Mouse (Mus musculus) embryonic facial prominence, embryonic 10.5 days (tissue): ENCODE measurements around the gene Abcb9. TPM values are rescaled to one million over a fixed set of nuclear protein-coding genes. Genes with fewer than 3 reads are reported as not detected.

Experiments
- DNase-seq: peaks from one replicate; pipeline ENCODE4 v3.0.0-alpha.2; 2017; ENCODE audit warnings: low spot score
- H3K27ac ChIP-seq: fragments of 300-500 bp; sonication (generic); replicated peaks from 2 replicates; pipeline ENCODE4 v1.5.1; 2016; ENCODE audit warnings: mild to moderate bottlenecking
- H3K27me3 ChIP-seq: fragments of 300-500 bp; sonication (generic); replicated peaks from 2 replicates; pipeline ENCODE4 v1.6.1; 2016; ENCODE audit warnings: low read depth, mild to moderate bottlenecking; ENCODE audit not compliant: poor library complexity, severe bottlenecking
- H3K36me3 ChIP-seq: fragments of 300-500 bp; sonication (generic); replicated peaks from 2 replicates; pipeline ENCODE4 v1.6.1; 2016; ENCODE audit warnings: mild to moderate bottlenecking, moderate library complexity
- H3K4me1 ChIP-seq: fragments of 300-500 bp; sonication (generic); 2 replicates; pipeline ENCODE4 v1.6.1; 2016
- H3K4me3 ChIP-seq: fragments of 300-500 bp; sonication (generic); 2 replicates; pipeline ENCODE4 v1.5.1; 2016; ENCODE audit warnings: mild to moderate bottlenecking, moderate library complexity
- H3K9me3 ChIP-seq: fragments of 300-500 bp; sonication (generic); 2 replicates; pipeline ENCODE4 v1.6.1; 2016; ENCODE audit warnings: mild to moderate bottlenecking
- WGBS: fragments of 180-500 bp; shearing (Covaris S2); methylation state at CpG from one replicate; pipeline ENCODE4 v1.1.7; 2016; 5-methylcytosine and 5-hydroxymethylcytosine counted together
- polyA plus RNA-seq: library from polyadenylated mRNA; unstranded; fragments of >200 nt; fragmentation: Nextera tagmentation; extraction: Ambion mirVana; gene quantifications from 2 replicates; pipeline ENCODE4 v1.2.1, GENCODE M21; 2016

The Abcb9 gene
- polyA plus RNA-seq, result 0.34 and 0.76 TPM in 2 replicates

DNA sequence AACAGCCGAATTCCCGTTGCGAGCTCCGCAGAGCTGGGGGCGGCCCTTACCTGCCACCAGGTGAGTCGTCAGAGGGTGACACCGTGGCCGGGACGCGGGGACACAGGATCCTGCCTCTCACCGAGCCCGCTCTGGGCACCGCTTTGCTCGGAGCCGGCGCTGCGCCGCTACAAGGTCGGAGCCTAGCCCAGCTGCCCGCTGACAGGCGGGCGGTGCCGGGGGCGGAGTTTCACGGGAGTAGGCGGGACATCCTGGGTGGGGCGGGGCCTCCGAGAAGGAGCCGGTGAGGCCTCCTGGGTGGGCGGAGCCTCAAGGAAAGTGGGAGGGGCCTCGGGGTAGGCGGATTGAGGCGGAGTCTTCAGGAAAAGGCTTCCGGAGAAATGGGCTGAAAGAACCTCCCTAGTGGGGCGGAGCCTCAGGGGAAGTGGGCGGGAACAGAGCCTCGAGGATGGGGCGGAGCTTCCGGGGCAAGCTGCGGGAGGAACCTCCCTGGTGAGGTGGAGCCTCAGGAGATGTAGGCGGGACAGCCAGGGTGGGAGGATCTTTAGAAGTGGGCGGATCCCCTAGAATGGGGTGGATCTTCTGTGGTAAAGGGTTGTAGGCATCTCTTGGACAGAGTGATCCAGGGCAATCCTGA, at the start of gene Abcb9:
Abcb9 (minus strand) TSS at position 203 of the 637 bp plus-strand sequence.
- no peaks in the 10 kb centered on the region for H3K36me3 ChIP-seq
- H3K27ac ChIP-seq, result no peak within 1 kb of the TSS
- H3K4me1 ChIP-seq, result peaks cover 16% of the 10 kb centered on the region
- peak within 1 kb of the TSS; percentile 59 for H3K4me3 ChIP-seq
- peak; percentile 91 for DNase-seq
- WGBS, result 2% methylated on average over 42 of the region's 42 CpGs
- H3K27me3 ChIP-seq, result peaks cover 30% of the 10 kb centered on the region
- H3K9me3 ChIP-seq, result 0 out of 2 replicates have a peak, but pooled peaks cover 3% of the 10 kb centered on the region

DNA sequence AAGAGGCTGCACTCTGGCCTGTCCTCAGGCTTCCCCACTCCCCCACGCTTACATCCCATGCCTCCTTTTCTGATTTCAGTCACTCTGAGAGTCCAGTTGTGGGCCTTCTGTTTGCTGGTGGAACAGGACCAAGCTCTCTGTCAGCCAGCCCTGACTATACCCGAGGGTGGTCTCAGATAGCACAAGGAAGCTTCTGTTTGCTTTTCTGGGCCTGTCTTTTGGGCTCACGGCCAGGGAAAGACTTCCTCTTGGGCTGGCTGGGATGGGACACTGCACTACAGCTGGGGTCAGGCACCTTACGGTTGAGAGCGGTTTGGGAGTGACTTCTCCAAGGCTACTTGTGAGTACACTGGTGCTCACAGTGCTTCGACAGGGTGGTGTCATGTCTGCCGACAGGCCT, 42.5 kb upstream of the Abcb9 start:
- Histone ChIP-seq H3K36me3 (peaks cover 31% of the 10 kb centered on the region), H3K27ac (no peak overlapping the region), H3K4me1 (no peaks in the 10 kb centered on the region), H3K4me3 (no peak overlapping the region), H3K9me3 (no peaks in the 10 kb centered on the region), H3K27me3 (no peaks in the 10 kb centered on the region)
- DNase-seq, result no peak
- 71% methylated on average over 7 of the region's 7 CpGs for WGBS

DNA sequence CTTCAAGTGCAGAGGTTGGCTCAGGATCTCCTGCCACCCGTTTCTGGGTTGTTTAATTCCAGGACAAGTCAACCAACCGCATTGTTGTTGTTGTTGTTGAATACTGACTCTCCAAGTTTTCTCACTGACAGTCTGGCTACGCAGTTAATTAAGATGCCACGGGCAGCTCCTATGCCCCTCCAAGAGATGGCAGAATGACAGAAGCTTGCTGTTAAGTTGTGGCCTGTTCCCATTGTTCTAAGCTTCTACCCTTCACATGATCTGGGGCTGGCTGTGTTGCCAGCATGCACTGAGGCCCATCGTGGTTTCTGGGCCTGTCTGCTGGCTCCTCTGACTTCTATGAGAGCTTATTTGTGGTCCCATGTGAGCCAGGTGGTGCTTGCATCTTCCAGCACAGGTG, 38.7 kb upstream of the Abcb9 start:
- H3K4me1 ChIP-seq, result no peaks in the 10 kb centered on the region
- H3K4me3 ChIP-seq, result no peak overlapping the region
- no peak overlapping the region for H3K27ac ChIP-seq
- H3K9me3 ChIP-seq, result no peaks in the 10 kb centered on the region
- 89% methylated on average over 5 of the region's 5 CpGs for WGBS
- H3K36me3 ChIP-seq, result peaks cover 45% of the 10 kb centered on the region
- H3K27me3 ChIP-seq, result no peaks in the 10 kb centered on the region
- DNase-seq, result no peak

DNA sequence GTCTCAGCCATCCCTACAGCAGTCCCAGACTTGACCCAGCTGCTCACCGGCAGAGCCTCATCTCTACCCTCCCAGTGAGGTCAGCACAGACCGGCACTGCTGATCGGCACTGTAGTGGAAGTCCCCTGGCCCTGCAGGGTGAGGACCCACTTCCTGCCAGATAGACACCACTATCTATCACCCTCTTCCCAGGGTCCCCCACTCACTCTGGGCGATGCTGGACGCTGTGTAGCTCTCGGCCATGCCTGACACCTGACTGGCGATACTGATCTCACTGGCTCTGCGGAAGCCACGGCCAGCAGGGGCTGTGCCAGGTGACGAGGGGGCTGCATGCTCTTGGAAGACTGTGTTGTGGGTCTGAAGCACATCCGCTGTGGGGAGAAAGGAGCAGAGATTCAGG, 29.5 kb upstream of the Abcb9 start:
- Histone ChIP-seq H3K27ac (no peak overlapping the region), H3K4me3 (no peak overlapping the region), H3K27me3 (no peaks in the 10 kb centered on the region), H3K9me3 (no peaks in the 10 kb centered on the region), H3K36me3 (peaks cover 94% of the 10 kb centered on the region), H3K4me1 (0 out of 2 replicates have a peak, but pooled peaks cover under 1% of the 10 kb centered on the region)
- WGBS, result 89% methylated on average over 11 of the region's 11 CpGs
- no peak for DNase-seq

DNA sequence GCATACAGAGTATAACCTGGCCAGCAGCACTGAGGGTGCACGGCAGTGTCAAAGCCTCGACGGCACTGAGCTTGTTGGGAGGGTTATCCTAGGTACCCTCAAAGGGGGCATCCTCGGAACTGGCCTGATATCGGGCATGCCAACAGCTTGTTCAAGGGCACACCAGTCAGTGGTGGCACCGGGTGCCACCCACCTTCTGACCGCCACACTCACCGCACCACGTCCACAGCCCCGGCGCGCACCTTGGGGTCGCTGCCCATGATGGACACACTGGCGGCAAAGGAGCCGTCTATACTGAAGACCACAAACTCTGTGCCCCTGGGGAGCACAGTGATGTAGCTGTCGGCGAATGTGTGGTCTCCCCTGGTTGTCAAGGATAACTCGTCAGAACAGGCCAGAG, 26.8 kb upstream of the Abcb9 start:
- Histone ChIP-seq H3K4me3 (no peak overlapping the region), H3K27ac (no peak overlapping the region), H3K4me1 (peaks cover 22% of the 10 kb centered on the region), H3K36me3 (peaks cover 94% of the 10 kb centered on the region), H3K9me3 (no peaks in the 10 kb centered on the region), H3K27me3 (no peaks in the 10 kb centered on the region)
- WGBS, result 90% methylated on average over 18 of the region's 18 CpGs
- DNase-seq, result no peak

DNA sequence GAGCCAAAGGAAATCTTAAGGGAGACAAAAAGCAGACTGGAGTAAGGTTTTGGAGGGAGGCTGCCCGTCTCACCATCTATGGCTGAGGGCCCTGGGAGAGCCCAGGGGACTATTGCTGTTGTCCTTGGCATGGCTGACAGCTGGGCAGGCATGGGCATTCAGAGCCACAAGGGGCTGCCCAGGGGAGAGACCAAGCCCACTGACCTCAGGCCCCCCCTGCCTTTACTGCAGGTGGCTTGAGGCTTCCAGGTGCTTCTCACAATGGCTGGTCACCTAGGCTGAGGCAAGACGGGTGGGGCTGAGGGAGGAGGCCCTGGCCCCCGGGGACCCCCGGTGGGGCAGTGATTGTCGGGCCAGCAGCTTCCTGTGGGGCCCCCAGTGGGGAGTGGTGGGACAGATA, 23.6 kb upstream of the Abcb9 start:
- H3K36me3 ChIP-seq, result peaks cover 82% of the 10 kb centered on the region
- WGBS, result 85% methylated on average over 5 of the region's 5 CpGs
- H3K27me3 ChIP-seq, result no peaks in the 10 kb centered on the region
- DNase-seq, result no peak
- no peaks in the 10 kb centered on the region for H3K9me3 ChIP-seq
- H3K27ac ChIP-seq, result no peak overlapping the region
- peaks cover 43% of the 10 kb centered on the region for H3K4me1 ChIP-seq
- no peak overlapping the region for H3K4me3 ChIP-seq

DNA sequence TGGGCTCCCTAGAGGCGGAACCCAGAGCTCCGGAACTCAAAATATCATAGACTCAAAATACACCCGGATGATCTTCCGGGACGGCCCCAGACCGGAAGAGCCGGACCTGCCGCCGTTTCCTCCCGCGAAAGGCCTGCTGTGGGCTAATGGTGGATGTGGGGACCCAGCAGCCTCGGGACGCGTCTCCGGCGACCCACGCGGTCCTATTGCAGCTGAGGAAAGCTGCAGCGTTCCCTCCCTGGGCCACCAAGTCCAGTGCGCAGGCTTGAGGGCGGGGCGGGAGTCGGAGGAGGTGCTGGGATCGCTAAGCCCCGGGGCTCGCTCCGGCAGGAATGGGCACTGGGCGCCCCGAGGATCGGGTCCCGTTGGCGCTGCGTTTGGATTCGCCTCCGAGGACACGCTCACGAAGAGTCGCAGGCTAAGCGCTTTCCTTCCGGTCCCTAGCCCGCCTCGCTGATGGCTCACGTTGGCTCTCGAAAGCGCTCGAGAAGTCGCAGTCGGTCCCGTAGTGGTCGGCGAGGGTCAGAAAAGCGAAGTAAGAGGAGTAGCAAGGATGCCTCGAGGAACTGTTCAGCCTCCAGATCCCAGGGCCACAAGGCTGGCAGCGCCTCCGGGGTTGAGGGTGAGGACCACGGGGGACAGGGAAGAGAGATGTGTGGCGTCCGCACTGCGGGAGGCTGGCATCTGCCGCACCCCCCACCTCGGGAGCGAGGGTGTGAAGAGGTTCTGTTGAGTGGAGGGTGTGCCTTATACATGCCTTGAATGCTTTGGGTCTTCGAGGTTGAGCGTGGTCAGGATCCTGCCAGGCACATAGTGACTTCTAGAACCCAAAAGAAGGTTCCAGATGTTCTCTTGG, 20.6 kb upstream of the Abcb9 start, which contains the start of gene Arl6ip4:
Arl6ip4 (plus strand) TSS at position 100 of the 856 bp plus-strand sequence.
- Histone ChIP-seq H3K9me3 (no peaks in the 10 kb centered on the region), H3K36me3 (peaks cover 52% of the 10 kb centered on the region), H3K4me3 (peak within 1 kb of the TSS; percentile 97), H3K27ac (peak within 1 kb of the TSS; percentile 95), H3K4me1 (peaks cover 61% of the 10 kb centered on the region), H3K27me3 (no peaks in the 10 kb centered on the region)
- 1% methylated on average over 64 of the region's 64 CpGs for WGBS
- peak; percentile 84 for DNase-seq

DNA sequence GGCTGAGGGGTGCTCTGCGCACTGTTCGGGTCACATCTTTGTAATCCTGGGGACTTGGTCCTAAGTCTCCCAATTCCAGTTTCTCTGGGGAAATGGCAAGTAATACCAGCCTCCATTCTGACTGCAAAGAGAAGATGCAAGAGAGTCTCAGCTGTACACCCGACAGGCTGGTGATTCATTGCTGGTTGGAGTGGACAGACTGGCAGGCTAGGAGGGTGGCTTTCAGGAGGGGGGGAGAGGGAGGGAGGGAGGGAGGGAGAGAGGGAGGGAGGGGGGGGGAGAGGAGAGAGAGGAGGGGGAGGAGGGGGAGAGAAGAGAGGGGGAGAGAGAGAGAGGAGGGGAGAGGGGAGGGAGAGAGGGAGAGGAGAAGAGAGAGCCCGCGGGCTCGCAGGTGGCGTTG, 19.9 kb upstream of the Abcb9 start:
- no peak for DNase-seq
- WGBS, result 23% methylated on average over 7 of the region's 7 CpGs
- Histone ChIP-seq H3K27me3 (no peaks in the 10 kb centered on the region), H3K9me3 (no peaks in the 10 kb centered on the region), H3K4me1 (peaks cover 65% of the 10 kb centered on the region), H3K36me3 (peaks cover 45% of the 10 kb centered on the region), H3K4me3 (peak overlapping the region; percentile 97), H3K27ac (peak overlapping the region; percentile 95)

DNA sequence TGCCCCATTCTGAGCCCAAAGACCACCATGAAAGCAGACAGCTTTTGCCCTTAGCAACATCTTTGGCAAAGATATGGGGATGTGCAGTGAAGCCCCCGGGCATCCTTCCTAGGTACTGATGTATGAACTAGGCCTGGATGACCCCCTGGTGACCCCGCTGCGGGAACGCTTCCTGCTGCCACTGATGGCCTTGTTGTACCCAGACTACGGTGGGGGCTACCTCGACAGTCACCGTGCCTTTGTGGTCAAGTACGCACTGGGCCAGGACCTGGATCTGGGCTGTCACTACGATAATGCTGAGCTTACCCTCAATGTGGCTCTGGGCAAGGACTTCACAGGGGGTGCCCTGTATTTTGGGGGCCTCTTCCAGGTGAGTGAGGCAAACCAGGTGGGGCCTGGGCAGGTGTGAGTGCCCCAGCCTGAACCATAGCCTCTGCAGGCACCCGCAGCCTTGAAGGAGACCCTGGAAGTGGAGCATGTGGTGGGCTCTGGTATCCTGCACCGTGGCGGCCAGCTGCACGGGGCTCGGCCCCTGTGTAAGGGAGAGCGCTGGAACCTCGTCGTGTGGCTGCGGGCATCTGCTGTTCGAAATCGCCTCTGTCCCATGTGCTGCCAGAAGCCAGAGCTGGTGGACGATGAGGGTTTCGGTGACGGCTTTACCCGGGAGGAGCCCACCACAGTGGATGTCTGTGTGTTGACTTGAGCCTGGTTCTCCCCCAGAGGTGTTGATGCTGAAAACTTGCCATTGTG, 18.9 kb upstream of the Abcb9 start:
- Histone ChIP-seq H3K36me3 (peaks cover 35% of the 10 kb centered on the region), H3K27ac (no peak overlapping the region), H3K4me1 (peaks cover 60% of the 10 kb centered on the region), H3K4me3 (peak overlapping the region; percentile 97), H3K27me3 (no peaks in the 10 kb centered on the region), H3K9me3 (no peaks in the 10 kb centered on the region)
- 90% methylated on average over 24 of the region's 24 CpGs for WGBS
- DNase-seq, result no peak

DNA sequence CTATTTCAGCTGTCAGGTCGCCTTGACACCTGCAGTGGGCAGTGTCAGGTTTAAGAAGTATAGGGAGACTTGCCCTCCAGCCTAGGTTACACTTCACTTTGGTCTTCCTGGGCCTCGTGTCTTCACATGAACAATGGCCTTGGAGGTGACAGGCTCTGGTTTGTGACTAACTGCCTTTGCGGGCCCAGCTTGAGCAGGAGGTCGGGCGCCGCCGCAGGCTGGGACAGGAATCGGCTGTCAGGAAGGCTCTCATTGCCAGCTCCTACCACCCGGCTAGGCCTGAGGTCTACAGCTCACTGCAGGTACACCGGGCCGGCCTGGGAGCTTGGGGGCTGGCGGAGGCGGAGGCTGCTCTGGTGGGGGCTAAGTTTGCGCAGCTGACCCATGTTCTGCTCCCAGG, 17.4 kb upstream of the Abcb9 start:
- Histone ChIP-seq H3K4me3 (peak overlapping the region; percentile 94), H3K36me3 (peaks cover 20% of the 10 kb centered on the region), H3K27me3 (no peaks in the 10 kb centered on the region), H3K4me1 (peaks cover 50% of the 10 kb centered on the region), H3K27ac (peak overlapping the region; percentile 92; the same call in 1 of the 2 replicates), H3K9me3 (no peaks in the 10 kb centered on the region)
- WGBS, result 18% methylated on average over 14 of the region's 14 CpGs
- DNase-seq, result peak; percentile 64

DNA sequence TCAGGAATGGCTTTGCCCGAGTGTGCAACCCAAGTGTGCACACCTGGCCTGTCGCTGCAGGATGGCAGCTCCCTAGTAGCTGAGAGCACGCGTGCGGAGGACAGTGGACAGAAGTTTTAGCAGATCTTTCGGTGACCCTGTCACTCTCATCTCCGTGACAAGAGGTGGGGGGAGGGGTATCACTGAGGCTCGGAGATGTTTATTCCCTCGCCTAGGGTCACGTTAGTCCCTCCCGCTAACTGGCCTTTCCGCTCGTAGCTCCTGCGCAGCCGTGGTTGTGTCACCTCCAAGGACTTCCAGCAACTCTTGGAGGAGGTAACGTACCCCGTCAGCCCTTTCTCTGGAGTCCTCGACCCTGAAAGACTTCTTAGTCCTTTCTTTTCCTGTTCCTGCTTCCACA, 16.9 kb upstream of the Abcb9 start:
- Histone ChIP-seq H3K4me1 (peaks cover 45% of the 10 kb centered on the region), H3K27me3 (no peaks in the 10 kb centered on the region), H3K27ac (peak overlapping the region; percentile 92), H3K4me3 (peak overlapping the region; percentile 94), H3K9me3 (no peaks in the 10 kb centered on the region), H3K36me3 (peaks cover 15% of the 10 kb centered on the region)
- DNase-seq, result no peak
- WGBS, result 1% methylated on average over 18 of the region's 18 CpGs

DNA sequence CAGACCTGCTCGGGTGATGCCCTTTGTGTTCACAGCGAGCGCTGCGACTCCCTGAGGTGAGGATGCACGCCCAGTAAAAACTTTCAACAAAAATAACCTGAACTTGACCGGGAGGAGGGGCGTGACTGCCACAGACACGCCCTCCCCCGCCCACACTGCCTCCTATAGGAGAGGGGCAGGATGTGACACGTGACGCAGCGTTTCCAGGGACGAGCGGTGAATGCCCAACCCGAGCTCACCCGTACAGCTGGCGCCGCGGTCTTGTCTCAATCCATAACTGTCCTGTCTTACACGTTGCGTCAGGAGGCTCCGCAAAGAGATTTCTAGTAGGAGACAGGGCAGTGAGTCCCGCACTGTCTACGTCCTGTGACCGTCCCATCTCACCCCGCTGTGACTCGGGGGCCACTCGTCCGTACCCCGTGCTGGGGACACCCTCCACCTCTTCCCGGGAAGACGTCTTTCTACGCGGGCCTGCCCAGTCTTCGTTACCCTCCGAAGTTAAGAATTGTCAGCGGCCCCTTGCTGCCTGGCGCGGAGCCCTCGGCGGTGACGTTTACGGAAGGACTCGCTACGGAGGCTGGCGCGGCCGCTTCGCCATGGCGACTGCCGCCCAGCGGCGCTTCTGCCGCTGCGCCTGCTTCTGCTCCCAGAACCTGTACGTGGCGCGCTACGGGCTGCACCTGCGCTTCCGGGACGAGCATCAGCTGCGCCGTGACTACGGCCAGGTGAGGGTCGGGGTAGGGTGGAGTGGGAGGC, 16.3 kb upstream of the Abcb9 start, which contains the start of gene Ogfod2:
Ogfod2 (plus strand) TSS at position 556 of the 756 bp plus-strand sequence.
- Histone ChIP-seq H3K9me3 (no peaks in the 10 kb centered on the region), H3K36me3 (peaks cover 9% of the 10 kb centered on the region), H3K27ac (peak within 1 kb of the TSS; percentile 92), H3K4me3 (peak within 1 kb of the TSS; percentile 94), H3K4me1 (peaks cover 39% of the 10 kb centered on the region), H3K27me3 (no peaks in the 10 kb centered on the region)
- DNase-seq, result peak; percentile 98
- 2% methylated on average over 66 of the region's 66 CpGs for WGBS
